Mouse (Mus musculus) natural killer cell, adult 2 months (primary cell): ENCODE measurements around the gene Jazf1.

ENCODE experiments used
- DNase-seq, 2 experiments: peaks; one replicate each; pipeline ENCODE4 v3.0.0; 2022; ENCODE audit warnings: low spot score in 2 of 2

Gene Jazf1

DNA sequence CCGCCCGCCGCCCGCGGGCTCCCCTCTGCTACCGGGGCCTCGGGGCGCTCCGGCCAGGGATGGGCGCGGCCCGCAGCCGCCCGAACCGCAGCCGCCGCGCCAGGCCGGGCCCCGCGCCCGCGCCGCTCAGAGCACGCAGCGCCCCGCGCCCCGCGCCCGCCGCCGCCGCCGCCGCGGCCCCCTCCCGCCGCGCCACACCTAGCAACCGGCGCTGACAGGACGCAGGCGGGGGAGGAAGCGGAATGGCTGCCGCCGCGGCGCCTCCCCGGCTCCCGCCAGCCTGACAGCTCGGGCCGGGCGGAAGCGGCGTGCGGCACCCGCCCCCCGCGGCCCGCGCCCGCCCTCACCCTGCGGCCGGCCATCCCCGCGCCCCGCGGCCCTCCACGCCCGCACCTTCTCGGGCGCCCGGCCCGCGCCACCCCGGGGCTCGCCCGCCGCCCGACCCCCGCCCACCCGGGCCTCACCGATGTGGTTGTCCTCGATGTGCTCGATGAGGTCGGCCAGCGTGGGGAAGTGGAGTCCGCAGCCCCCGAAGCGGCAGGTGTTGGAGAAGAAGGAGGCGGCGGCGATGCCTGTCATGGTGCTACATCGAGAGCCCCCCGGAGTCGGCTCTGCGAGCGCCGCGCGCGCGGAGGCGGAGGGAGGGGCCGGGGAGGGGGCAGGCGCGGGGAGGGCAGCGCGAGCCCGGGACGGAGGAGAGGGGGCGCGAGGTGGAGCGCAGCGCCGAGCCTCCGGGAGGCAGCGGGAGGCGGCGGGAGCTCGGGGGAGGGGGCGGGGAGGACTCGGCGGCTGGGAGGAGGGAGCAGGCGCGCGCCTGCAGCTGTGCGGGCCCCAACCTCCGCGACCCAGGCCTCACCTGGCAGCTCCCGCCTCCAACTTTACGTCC is at the start of gene Jazf1:
Gene Jazf1 (minus strand): TSS at position 643 of the 886 bp plus-strand sequence.
- DNase-seq = peak; percentile 21 to 31

DNA sequence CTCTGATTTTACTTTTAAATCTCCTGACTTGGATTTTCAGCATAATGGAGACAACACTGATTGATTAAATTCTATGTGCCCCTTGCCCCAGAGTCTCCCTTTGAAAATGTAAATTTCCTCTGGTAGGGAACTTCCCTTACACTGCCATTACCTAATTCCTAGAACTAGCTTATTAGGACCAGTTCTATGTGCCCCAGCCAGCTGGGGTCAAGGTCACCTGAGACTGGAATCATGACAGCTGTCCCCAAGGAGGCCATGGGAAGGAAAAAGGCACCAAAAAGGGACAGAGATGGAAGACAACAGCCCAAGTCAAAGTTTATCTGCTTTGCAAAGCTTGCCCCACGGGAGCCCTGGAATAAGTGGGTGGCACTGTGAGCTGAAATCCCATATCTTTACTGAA is 49.4 kb upstream of the Jazf1 start:
- no peak for DNase-seq

DNA sequence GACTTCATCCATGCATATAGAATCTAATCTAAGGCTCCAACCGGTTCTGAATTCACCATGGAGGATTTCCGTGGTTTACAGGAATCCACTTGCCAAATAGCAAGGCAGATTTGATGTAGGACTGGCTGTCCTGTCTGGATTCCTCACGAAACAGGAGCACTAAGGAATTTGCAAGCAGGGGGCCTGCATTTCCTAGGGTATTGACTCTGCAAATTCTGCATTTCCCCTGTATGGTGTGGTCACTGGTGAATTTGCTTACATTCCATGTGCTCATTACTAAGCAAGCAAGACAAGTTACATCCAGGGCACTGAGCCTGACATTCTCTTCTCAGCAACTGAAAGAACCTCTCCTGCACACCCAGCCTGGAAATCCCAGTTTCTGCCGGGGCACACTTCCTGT is 18.4 kb upstream of the Jazf1 start:
- DNase-seq = no peak

DNA sequence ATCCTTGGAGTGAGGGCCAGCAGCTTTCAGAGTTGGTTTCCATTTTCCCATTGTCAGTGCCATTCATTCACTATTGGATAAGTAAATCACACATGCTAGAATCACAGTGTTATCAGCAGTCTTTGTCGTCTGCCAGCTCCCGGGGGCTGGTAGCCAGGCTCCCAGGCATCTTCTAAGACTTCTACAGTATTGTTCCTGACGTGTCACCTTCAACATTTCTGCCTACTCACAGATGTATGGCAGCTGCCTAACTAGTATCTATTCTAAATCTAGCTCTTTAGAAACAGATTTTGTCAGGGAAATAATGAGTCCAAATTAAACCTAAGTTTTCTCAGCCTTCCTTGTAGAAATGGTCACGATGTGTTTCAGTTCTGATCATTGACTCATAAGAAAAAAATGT is 12.8 kb upstream of the Jazf1 start:
- DNase-seq = no peak

DNA sequence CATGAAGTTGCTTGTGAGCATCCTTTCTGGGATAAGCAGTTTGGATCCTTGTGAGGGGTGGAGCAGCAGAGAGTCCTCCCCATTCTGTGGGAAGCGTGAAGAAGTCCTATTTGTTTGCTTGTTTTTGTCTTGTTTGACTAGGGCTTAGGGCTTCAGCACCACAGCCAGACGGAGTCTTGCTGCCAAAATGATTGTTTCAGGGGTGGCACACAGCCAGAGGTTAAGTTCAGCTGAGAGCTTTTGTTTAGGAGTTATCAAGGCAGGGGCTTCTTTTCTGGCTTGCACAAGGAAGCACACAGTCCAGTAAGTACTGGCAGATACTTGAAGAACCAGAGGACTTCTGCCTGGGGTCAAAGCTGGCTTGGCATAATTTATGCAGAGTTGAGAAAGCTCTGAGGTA is 10.2 kb upstream of the Jazf1 start:
- DNase-seq = no peak

DNA sequence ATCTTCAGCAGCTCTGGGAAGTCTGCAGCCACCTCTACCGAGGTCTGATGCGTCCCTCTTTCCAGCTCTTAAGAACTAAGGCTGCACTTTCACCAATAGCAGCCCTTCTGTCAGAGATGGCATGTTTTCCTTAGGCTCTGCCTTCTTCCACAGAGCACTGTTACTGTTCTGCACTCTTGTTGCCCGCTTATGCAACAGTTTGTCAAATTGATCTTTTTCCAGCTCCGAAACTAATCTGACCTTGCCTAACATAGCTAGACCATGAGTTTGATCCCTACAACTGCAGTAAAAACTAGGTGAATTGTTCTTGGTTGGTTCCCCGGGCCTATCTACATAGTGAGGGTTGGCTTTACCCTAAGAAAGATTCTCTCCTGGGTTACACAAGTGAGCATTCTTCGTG is 3.3 kb upstream of the Jazf1 start:
- no peak for DNase-seq

DNA sequence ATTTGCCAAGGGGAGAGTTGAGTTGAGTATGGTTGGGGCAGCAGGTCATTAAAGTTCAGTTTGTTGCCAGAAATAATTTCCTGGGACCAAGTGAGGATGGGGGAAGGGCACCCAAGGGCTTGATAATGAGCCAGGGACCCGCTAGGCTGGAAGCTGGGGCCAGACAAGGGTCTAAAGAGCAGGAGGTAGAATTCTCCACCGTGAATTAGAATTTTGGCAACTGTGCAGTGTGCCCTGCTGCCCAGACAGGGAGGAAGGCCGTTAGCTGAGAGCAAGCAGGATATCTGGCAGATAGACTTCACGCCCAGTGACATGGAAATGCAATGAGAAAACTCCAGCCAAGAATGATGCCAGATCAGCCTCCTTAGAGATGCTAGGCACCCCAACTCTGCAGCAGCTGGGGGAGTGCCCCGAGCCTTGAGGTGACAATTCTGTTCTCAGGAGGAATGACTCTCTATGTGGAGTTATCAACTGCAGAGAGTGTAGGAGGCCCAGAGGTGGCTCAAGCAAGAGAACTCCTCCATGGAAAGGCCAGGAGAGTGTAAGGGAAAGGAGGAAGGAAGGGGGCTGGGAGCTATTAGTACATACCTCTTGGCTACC is 1.6 kb upstream of the Jazf1 start:
- no peak for DNase-seq

DNA sequence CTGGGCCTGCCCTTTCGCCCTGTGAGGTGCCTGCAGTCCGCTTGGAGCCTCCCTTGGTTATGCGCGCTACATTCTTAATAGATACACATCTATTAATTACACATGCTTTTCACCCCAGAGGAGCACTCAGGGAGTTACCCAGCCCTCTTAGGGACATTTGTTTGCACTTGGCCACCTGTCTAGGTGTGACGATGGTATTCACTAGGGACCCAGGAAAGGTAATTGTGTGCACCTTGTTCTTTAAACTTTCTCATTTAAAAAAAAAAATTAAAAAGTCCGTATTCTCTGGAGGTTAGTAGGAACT is 396 bp upstream of the Jazf1 start:
- no peak for DNase-seq

DNA sequence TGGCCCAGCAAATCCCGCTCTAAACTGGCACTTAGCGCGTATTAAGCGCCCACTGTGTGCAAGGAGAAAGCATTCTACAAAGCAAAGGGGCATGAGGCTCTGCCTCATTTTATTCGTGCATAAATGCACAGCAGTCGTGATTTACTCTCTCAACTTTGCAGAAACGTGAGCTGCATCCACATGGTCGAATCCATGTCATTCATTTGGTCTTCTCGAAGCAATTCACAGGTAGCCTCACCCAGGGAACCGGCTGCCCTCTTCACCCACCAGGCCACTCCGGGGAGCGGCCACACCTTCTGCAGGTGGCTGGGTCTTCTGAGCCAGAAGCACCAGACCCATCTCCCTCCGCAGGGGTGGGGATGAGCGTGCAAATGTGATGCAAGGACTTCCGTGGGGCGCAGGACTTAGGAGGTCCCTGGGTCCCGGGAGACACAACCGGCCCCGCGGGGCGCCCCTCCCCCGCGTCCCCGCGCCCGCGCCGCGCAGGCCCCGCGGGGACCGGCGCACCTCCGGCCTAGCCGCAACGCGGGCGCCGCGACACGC is 914 bp downstream of the Jazf1 start:
- DNase-seq = no peak

DNA sequence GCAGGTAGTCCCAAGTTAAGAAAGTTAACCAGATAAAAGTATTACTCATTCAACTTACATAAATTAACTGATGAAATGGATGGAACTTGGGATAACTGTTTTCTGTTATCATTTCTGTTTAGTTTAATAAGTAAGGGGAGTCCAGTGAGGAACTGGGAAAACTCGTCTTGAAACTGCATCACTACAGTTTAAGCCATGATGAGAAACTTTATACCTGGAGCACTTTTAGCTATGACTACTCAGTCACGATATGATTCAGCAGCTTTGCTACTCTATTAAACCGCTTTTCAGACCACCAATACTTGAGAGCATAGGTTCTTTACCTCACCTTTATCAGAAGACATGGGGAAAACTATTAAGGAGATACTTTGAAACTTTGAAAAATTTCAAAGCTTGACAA is 1.5 kb downstream of the Jazf1 start:
- DNase-seq = no peak

DNA sequence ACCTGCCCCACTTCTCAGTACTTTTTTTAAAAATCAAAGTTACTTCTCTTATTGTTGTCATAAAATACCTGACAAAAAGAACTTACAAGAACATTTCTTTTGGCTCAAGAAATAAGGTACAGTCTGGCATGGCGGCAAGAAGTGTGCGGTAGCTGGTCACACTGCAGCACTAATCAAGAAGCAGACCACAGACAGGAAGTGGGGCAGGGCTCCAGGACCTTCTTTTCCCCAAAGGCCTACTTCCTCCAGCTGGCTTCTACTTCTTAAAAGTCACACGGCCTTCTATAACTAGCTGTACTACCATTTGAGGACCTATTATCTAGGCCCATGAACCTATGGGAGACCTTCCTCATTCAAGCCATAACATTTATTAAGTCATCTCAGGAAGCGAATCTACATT is 4.4 kb downstream of the Jazf1 start:
- peak in 1 of 2 experiments; percentile 6 for DNase-seq

DNA sequence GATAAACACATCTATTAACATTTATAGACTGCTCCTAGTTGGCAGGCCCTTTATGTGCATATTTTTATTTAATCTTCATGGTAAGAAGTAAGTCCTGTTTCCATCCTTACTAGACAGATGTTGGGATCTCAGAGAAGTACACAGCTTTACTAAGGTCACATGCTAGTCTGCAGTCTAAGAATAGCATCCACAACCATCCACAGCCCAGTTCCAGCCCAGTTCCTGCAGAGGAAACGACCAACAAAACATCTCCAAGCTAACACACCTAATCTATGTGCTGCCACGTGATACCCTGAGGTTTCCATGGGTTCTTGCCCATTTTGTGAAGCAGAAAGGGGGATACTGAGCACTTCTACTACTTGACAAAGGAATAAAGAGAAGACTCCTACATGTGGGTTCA is 13.5 kb downstream of the Jazf1 start:
- no peak for DNase-seq

DNA sequence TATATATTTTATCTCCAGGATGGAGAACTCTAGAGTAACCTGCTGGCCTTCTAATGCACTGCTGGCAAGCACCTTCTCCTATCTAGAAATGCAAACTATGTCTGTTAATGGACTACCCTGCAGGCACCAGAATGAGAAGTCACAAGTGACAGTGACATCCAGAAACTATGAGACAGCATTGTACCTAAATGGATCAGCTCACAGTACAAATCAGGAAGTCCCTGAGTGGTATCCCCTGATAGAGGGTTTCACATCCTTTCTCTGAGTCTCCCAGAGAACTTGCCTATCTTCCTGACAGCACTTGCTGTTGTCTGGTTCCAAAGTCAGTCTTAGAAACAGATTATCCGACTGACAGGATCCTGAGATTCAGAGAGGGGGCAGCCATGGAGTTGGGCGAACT is 22.9 kb downstream of the Jazf1 start:
- DNase-seq = no peak

DNA sequence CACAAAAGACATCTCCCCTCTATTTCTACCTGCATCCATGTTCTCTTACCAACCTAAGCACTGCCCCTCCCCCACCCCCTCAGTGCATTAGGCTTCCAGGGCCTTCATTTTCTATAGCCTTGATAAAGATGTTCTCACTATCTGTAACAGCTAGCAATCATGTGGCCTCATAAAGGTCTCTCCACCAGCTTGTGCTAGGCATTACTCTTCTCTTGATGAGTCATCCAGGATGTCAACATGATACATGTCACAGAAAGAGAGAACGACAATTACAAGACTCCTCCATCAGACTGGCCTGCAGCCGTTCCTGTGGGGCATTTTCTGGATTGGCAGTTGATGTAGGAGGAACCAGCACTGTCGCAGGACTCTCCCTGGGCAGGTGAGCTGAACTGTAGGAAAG is 30.3 kb downstream of the Jazf1 start:
- DNase-seq = no peak

DNA sequence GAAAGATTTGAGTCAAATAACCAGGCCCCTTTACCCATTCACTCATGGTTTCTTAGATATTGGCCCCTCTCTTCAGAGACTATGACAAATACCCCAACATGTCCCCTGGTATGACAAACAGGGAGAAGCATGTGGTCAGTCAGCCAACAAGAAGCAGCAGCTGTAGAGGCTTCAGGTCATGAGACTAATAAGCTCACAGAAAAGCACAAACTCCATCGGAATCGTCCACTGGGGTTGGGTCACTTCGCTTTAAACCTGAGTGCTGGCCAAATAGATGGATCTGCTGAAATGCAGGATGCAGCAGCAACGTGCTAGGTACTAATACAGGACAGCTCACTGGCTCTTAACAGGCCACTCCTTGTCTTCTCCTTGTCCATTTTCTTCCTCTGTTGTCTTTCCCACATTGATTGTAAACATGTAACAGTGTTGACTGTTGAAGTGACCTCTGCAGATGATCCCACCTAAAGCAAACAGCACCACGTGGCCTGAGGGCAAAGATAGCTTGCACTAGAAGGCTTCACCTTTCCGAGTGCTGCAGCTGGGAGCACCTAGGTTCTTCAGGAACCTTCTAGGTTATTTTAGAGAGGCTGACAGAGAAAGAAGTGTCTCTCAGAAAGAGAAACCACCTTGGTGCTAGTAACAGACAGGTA is 33.9 kb downstream of the Jazf1 start:
- DNase-seq = no peak

DNA sequence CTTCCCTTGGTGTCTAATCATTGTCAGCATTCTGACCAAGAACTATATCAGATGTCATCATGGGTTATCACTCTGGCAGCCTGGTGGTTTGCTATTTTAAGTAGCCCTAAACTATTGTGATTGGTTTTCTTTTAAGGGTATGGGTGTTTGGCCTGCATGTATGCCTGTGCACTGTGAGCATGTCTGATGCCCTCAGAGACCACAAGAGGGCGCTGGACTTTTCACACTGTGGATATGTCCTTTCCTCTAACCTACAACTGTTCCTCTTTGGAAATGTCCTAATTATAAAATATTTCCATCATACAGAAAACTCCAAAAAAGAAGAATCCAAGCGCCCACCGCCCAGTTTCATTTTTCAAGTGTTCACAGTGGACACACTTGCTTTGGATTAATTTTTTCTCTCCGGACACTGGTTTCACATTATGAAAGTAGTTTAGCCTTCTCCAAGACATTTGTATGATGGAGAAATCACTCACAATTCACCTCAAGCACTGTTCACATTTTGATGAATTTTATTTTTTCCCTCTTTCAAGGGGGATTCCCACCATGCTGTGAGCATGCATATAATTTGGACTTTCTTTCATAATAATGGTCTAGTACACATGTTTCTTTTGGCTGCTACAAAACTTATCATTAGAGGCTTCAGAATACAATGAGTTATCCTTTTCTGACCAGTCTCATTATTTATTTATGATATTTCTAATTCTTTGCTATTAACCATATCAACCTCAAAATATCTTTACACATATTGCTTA is 35.5 kb downstream of the Jazf1 start:
- peak in 1 of 2 experiments; percentile 3 for DNase-seq

DNA sequence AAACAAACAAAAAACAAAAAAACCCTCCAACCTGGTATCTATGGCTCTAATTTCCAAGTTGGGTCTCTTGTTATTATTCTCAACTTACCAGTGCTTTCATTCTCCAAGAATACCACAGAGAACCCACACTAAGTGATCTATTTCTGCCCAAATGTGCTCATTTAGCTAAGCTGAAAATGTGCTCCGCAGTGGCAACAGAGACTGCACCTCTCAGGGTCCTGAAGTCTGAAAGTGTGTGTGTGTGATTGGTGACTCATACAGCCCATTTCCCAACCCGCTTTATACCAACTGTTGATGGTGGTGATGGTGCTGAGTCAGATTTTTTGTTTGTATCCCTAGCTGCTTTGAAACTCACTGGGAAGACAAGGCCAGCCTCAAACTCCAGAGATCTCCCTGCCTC is 46.4 kb downstream of the Jazf1 start:
- no peak for DNase-seq

DNA sequence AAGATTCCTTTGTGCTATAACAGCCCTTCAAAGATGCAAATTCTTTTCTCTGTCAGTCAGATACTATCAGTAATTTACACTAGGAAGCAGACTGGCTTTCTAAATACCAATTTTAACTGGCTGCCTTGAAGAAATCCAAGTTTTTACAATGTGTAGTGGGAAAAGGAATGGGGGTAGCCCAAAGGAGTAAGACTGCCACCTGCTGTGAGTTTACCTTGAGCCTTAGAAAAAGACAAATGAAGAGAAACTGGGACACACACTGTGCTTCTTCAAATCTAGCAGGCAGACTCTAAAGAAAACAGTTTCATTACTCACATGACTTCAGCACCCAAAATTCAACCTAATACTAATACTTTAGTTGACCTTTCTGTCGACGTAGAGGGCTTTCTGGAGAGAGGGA is 47.4 kb downstream of the Jazf1 start:
- no peak for DNase-seq

DNA sequence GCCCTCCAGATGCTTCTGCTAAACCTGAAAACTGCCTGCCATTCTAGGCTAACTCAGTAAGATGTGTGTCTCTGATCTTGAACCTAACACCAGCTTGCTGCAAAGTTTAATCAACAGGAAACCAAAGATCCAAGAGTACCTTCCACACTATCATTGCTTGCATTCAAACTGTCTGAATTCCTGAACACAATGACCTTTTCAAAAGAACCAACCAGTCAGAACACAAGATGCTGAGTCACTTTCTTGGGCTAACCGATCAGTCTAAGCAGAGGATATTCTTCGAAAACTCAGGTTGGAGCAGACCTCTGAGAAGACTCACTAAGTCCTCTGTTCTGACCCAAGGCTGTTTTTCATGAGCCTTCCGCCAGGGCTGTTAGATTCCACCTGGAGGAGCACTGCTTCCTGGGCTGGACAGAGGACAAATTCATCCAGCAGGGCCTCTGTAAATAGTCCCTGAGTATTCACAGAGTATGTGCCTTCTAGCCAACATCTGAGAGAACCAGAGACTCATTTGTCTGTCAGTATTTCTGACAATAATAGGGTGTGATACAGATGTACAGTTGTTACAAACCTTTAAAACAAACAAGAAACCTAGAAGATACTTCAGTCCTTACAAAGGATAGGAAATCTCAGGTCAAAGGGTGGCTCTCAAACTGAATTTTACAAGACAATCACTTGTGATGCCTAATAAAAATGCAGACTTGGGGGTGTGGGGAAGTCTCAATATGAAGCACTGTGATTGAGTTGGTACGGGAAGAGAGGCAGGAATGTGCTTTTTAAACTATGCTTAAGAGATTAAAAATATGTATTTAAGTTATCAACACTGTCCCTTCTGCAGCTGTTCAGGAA is 50.9 kb downstream of the Jazf1 start:
- DNase-seq = no peak

DNA sequence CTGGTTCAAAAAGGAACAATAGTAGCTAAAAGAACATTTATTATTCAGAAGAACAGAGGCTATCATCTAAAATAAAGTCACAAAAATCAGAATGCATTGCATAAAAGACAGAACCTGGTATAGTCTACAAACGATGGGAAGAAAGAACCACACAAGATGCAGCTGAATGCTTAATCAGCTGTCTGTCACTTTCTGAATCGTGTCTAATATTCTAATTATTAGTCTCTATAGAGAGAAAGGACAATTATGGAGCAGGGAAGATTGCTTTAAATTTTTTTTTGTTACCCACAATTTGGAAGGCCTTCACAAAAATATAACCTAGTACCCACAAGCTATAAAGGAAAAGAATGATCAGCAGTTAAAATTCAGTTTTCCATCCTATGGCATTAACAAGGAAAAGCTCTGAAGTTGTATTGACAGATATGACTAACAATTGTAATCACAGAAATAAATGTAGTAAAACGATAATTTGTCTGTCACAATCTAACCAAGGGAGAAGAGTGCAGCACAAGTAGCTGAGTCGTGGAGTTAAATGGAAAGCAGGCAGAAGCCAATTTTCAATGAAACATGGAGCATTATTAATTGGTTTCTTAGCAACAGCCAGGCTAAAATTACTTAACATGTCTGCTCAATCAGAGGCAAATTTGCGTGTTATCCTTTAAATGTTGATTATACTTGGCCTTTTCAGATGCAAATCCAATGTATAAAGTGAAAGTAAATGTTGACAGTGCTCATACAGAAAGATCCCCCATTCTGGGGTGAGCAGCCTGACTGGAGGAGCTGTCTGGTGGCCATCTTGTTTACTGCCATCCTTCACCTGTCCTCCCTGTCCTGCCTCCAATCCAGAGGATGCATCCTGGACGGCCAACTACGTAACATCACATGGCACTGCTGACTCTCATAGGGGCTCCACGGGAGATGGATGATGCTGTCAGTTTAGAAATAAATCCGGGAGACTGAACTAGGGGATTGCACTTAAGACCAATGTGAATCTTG is 53.7 kb downstream of the Jazf1 start:
- no peak for DNase-seq
